8 mouse cellular contexts compared by ENCODE assay signal in the genomic region with DNA sequence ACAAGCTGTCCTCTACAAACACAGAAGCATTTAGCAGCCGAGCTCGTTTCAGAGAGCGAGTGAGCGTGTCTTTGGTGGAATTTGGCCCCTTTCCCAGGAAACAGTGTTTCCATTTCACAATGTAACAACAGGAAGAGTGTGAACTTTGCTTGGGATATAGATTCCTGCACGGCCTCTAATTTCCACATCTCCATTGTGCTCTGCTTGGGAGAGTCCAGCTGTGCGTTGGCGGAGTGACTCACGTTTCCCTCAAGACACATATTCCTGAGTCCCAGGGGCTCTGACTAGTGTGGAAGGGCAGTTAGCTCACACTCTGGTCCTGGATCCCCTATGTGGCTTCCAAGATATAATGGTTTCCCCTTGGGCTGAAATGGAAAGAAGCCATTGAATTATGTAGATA. TPM values are rescaled to one million over a fixed set of nuclear protein-coding genes. Genes with fewer than 3 reads are reported as not detected.
DNase-seq lines count a peak whose midpoint lies in the region; ATAC-seq and TF ChIP-seq lines count a peak whose summit lies in the region.

No protein-coding gene starts in this region.

- no peak overlapping the region for H3K4me2 ChIP-seq in neural tube, embryonic 13.5 days
- no peak overlapping the region for H3K4me2 ChIP-seq in heart, embryonic 11.5 days

- TF ChIP-seq POLR2A in liver, adult 2 months (IDR thresholded peaks at IDR 0.05; ENCODE audit: extremely low read depth, insufficient read depth, low read length), result no peak

- H3K79me2 ChIP-seq in liver, adult 2 months (ENCODE audit: control insufficient read depth, insufficient read depth, low read length), result no peaks in the 10 kb centered on the region

- no peaks in the 10 kb centered on the region for H3K9me3 ChIP-seq in neural tube, embryonic 13.5 days
- H3K9me3 ChIP-seq in heart, embryonic 11.5 days (replicated peaks; ENCODE audit: control insufficient read depth, low read length), result no peaks in the 10 kb centered on the region

- no peak overlapping the region for H3K4me3 ChIP-seq in neural tube, embryonic 13.5 days
- no peak overlapping the region for H3K4me3 ChIP-seq in heart, embryonic 11.5 days (ENCODE audit: low read depth, low read length)
- no peak overlapping the region for H3K4me3 ChIP-seq in liver, adult 2 months (ENCODE audit: insufficient read depth, low read depth, low read length)

- no peak for ATAC-seq in neural tube, embryonic 13.5 days (ENCODE audit: low read depth)
- ATAC-seq in heart, embryonic 11.5 days (replicated peaks; ENCODE audit: insufficient number of reproducible peaks, low FRiP score, low TSS enrichment), result 0 out of 2 replicates have a peak, but pooled peaks have one; percentile 39
- ATAC-seq in granulocyte monocyte progenitor cell, adult 5-6 weeks (replicated peaks; ENCODE audit: poor library complexity, severe bottlenecking), result no peak
- no peak for ATAC-seq in cerebellum, adult (ENCODE audit: insufficient number of reproducible peaks, low FRiP score, low TSS enrichment)

- H3K36me3 ChIP-seq in neural tube, embryonic 13.5 days, result no peaks in the 10 kb centered on the region
- no peaks in the 10 kb centered on the region for H3K36me3 ChIP-seq in heart, embryonic 11.5 days (ENCODE audit: control insufficient read depth, insufficient read depth, low read length)
- H3K36me3 ChIP-seq in liver, adult 2 months (ENCODE audit: control insufficient read depth, insufficient read depth, low read length), result no peaks in the 10 kb centered on the region

- WGBS in neural tube, embryonic 13.5 days, result 61% methylated on average over 8 of the region's 8 CpGs
- WGBS in heart, embryonic 11.5 days (ENCODE audit: insufficient replicate concordance), result 59% methylated on average over 8 of the region's 8 CpGs
- WGBS in liver, adult 2 months, result 4% methylated on average over 8 of the region's 8 CpGs

- H3K27ac ChIP-seq in neural tube, embryonic 13.5 days (replicated peaks), result 0 out of 2 replicates have a peak overlapping the region, but pooled peaks have one; percentile 9
- H3K27ac ChIP-seq in heart, embryonic 11.5 days (ENCODE audit: low read depth, low read length), result peak overlapping the region; percentile 18; the same call in 1 of the 2 replicates
- no peak overlapping the region for H3K27ac ChIP-seq in liver, adult 2 months (replicated peaks; ENCODE audit: insufficient read depth, low read depth, low read length)

- TF ChIP-seq CTCF in liver, adult 2 months (IDR thresholded peaks at IDR 0.05; ENCODE audit: low read depth, low read length), result no peak

- no peak for DNase-seq in neural tube, embryonic 10.5 days (ENCODE audit: extremely low spot score, low spot score)
- peak; percentile 78 for DNase-seq in liver, adult 2 months (ENCODE audit: extremely low read depth, low read depth, low spot score)
- peak; percentile 79 for DNase-seq in testis, postnatal 14 days (ENCODE audit: low spot score)
- no peak for DNase-seq in right cerebral cortex, postnatal 14 days

- H3K9ac ChIP-seq in neural tube, embryonic 13.5 days, result no peak overlapping the region
- H3K9ac ChIP-seq in heart, embryonic 11.5 days (ENCODE audit: low read depth, low read length), result no peak overlapping the region
- H3K9ac ChIP-seq in liver, adult 2 months (ENCODE audit: low read depth, low read length), result no peak overlapping the region

- H3K4me1 ChIP-seq in neural tube, embryonic 13.5 days (replicated peaks), result peaks cover 5% of the 10 kb centered on the region; the same call in 1 of the 2 replicates
- peaks cover 4% of the 10 kb centered on the region; the same call in 1 of the 2 replicates for H3K4me1 ChIP-seq in heart, embryonic 11.5 days (ENCODE audit: control insufficient read depth, insufficient read depth, low read length)
- H3K4me1 ChIP-seq in liver, adult 2 months (ENCODE audit: control insufficient read depth, insufficient read depth, low read length), result peaks cover 5% of the 10 kb centered on the region; the same call in 1 of the 2 replicates

- peaks cover 29% of the 10 kb centered on the region for H3K27me3 ChIP-seq in neural tube, embryonic 13.5 days
- no peaks in the 10 kb centered on the region for H3K27me3 ChIP-seq in heart, embryonic 11.5 days (ENCODE audit: control insufficient read depth, insufficient read depth, low read length)
- H3K27me3 ChIP-seq in liver, adult 2 months (ENCODE audit: control insufficient read depth, insufficient read depth, low read length), result no peaks in the 10 kb centered on the region

RNA-seq across cellular contexts. Expression of gene Cavin1, which starts 9.2 kb away (rescaled TPM):
- 46.7 and 49.3 TPM in 2 replicates for polyA plus RNA-seq in neural tube, embryonic 13.5 days (2015; fragmentation: Nextera tagmentation; extraction: Ambion mirVana)
- 113 and 175 TPM in 2 replicates for polyA plus RNA-seq in heart, embryonic 11.5 days (2014; fragmentation: Nextera tagmentation; extraction: Ambion mirVana)
- 3.8 and 4.1 TPM in 2 replicates for total RNA-seq in liver, adult 2 months (2014; rRNA removed)
- 3.9 and 4.0 TPM in 2 replicates for polyA plus RNA-seq in liver, adult 2 months (2012; rRNA removed)
- 1.1 and 1.5 TPM in 2 replicates for total RNA-seq in granulocyte monocyte progenitor cell, adult 5-6 weeks (2014; fragmentation: Nextera tagmentation)
- total RNA-seq in granulocyte monocyte progenitor cell, adult 5-6 weeks (2017), result 0.93 and 1.6 TPM in 2 replicates

RNA-seq across cellular contexts. Expression of gene Atp6v0a1, which starts 29.4 kb away (rescaled TPM):
- polyA plus RNA-seq in neural tube, embryonic 13.5 days (2015; fragmentation: Nextera tagmentation; extraction: Ambion mirVana), result 111 and 121 TPM in 2 replicates
- 57.1 and 62.2 TPM in 2 replicates for polyA plus RNA-seq in heart, embryonic 11.5 days (2014; fragmentation: Nextera tagmentation; extraction: Ambion mirVana)
- total RNA-seq in liver, adult 2 months (2014; rRNA removed), result 21.5 and 26.8 TPM in 2 replicates
- polyA plus RNA-seq in liver, adult 2 months (2012; rRNA removed), result 37.7 and 39.2 TPM in 2 replicates
- total RNA-seq in granulocyte monocyte progenitor cell, adult 5-6 weeks (2014; fragmentation: Nextera tagmentation), result 42.7 and 66.2 TPM in 2 replicates
- total RNA-seq in granulocyte monocyte progenitor cell, adult 5-6 weeks (2017), result 16.8 and 17.9 TPM in 2 replicates

RNA-seq across cellular contexts. Expression of gene Stat3, which starts 40.5 kb away (rescaled TPM):
- 72.3 and 82.3 TPM in 2 replicates for polyA plus RNA-seq in neural tube, embryonic 13.5 days (2015; fragmentation: Nextera tagmentation; extraction: Ambion mirVana)
- 45.0 and 49.0 TPM in 2 replicates for polyA plus RNA-seq in heart, embryonic 11.5 days (2014; fragmentation: Nextera tagmentation; extraction: Ambion mirVana)
- 58.5 and 76.4 TPM in 2 replicates for total RNA-seq in liver, adult 2 months (2014; rRNA removed)
- 48.7 and 60.4 TPM in 2 replicates for polyA plus RNA-seq in liver, adult 2 months (2012; rRNA removed)
- 51.6 and 54.7 TPM in 2 replicates for total RNA-seq in granulocyte monocyte progenitor cell, adult 5-6 weeks (2014; fragmentation: Nextera tagmentation)
- 52.1 and 80.7 TPM in 2 replicates for total RNA-seq in granulocyte monocyte progenitor cell, adult 5-6 weeks (2017)

Comparison
In these comparisons a context has a peak if more than half of its experiments do, and no peak if none do; other contexts are left out.
1. DNase-seq: peak in liver, adult 2 months (single experiment) and testis, postnatal 14 days (single experiment); none in neural tube, embryonic 10.5 days (single experiment) and right cerebral cortex, postnatal 14 days (single experiment).